Mouse (Mus musculus): ENCODE data around the gene Casp6. TPM values are rescaled to one million over a fixed set of nuclear protein-coding genes. Genes with fewer than 3 reads are reported as not detected.

Casp6 gene
- polyA plus RNA-seq, 1 experiment from 2014 or later = 53.3 TPM

GRCm38 (mm10) chr3:129885577-129885976, 15.6 kb upstream of the Casp6 start:
- no peak overlapping the region for H3K9ac ChIP-seq (ENCODE audit: low read depth, low read length)
- no peak overlapping the region for H3K27ac ChIP-seq (replicated peaks; ENCODE audit: low read depth, low read length)
- no peak overlapping the region for H3K4me3 ChIP-seq (ENCODE audit: low read depth, low read length)
- H3K27me3 ChIP-seq (replicated peaks; ENCODE audit: control insufficient read depth, insufficient read depth, low read length) = peaks cover 5% of the 10 kb centered on the region; the same call in 1 of the 2 replicates
- no peak for DNase-seq (ENCODE audit: low spot score)
- H3K4me1 ChIP-seq (ENCODE audit: control insufficient read depth, insufficient read depth, low read length) = no peaks in the 10 kb centered on the region
- no peaks in the 10 kb centered on the region for H3K36me3 ChIP-seq (ENCODE audit: control insufficient read depth, insufficient read depth, low read length)
- WGBS = 90% methylated on average over 9 of the region's 9 CpGs
- H3K9me3 ChIP-seq (ENCODE audit: control insufficient read depth, low read length) = no peaks in the 10 kb centered on the region
- no peak for ATAC-seq (ENCODE audit: low read depth)
- no peak overlapping the region for H3K4me2 ChIP-seq (ENCODE audit: low read depth, low read length)

DNA sequence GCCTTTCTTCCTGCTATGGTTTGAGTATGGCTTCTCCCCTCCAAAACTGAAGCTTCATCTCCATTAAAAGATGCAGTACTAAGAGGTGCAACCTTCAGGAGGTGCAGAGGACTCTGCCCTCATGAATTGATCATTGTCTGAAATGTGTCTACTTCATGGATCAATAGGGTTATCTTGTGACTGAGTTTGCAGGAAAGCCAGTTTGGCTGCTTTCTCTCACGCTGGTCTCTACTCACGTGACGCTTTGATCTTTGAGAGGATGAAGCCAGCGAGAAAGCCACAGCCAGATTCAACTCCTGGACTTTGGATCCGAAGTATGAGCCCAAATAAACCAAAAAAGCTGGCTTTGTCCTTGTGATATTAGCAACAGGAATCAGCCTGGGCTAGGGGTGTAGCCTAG, 14.8 kb upstream of the Casp6 start:
- no peak overlapping the region for H3K4me3 ChIP-seq (ENCODE audit: low read depth, low read length)
- no peaks in the 10 kb centered on the region for H3K4me1 ChIP-seq (ENCODE audit: control insufficient read depth, insufficient read depth, low read length)
- no peaks in the 10 kb centered on the region for H3K9me3 ChIP-seq (ENCODE audit: control insufficient read depth, low read length)
- peaks cover 6% of the 10 kb centered on the region; the same call in 1 of the 2 replicates for H3K36me3 ChIP-seq (ENCODE audit: control insufficient read depth, insufficient read depth, low read length)
- no peak overlapping the region for H3K9ac ChIP-seq (ENCODE audit: low read depth, low read length)
- H3K27ac ChIP-seq (replicated peaks; ENCODE audit: low read depth, low read length) = no peak overlapping the region
- DNase-seq (ENCODE audit: low spot score) (no peak), ATAC-seq (ENCODE audit: low read depth) (no peak)
- 65% methylated on average over 5 of the region's 5 CpGs for WGBS
- no peak overlapping the region for H3K4me2 ChIP-seq (ENCODE audit: low read depth, low read length)
- H3K27me3 ChIP-seq (replicated peaks; ENCODE audit: control insufficient read depth, insufficient read depth, low read length) = peaks cover under 1% of the 10 kb centered on the region; the same call in 1 of the 2 replicates

DNA sequence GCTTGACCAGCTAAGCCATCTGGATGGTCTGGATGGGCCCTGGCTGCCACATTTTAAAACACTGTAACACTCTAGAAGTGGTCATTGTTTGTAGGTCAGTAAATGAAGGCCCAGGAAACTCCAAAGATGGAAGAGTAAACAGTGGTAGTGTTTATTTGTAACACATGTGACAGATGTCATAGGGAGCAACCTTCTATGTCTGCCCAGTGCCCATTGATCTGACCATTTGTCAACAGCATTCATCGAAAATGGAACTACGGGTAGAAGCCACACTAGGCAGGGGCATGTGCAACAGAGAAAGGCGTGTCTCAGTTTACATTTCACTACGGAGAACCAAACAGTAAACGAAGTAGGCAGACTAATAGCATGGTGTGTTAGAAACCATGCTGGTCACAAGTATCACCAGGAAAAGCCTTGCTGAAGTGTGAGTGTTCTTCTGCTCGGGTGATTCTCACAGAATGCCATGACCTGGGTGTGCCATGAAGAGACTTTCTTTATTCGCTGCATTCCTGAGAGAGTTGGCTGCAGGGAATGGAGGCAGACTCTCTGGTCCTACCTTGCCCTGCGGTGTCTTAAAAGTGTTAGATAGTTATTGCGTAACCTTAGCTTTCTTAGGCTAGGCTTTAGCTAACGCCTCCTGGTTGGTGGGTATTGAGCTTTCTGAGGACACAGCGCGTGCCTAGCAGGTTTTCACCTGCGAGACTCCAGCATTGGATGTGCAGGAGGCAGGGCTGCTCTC, 13.3 kb upstream of the Casp6 start:
- no peak overlapping the region for H3K27ac ChIP-seq (replicated peaks; ENCODE audit: low read depth, low read length)
- WGBS = 79% methylated on average over 13 of the region's 13 CpGs
- H3K4me3 ChIP-seq (ENCODE audit: low read depth, low read length) = no peak overlapping the region
- ATAC-seq (ENCODE audit: low read depth) = no peak
- H3K36me3 ChIP-seq (ENCODE audit: control insufficient read depth, insufficient read depth, low read length) = peaks cover 6% of the 10 kb centered on the region; the same call in 1 of the 2 replicates
- no peak overlapping the region for H3K9ac ChIP-seq (ENCODE audit: low read depth, low read length)
- no peaks in the 10 kb centered on the region for H3K4me1 ChIP-seq (ENCODE audit: control insufficient read depth, insufficient read depth, low read length)
- no peaks in the 10 kb centered on the region for H3K27me3 ChIP-seq (replicated peaks; ENCODE audit: control insufficient read depth, insufficient read depth, low read length)
- no peak overlapping the region for H3K4me2 ChIP-seq (ENCODE audit: low read depth, low read length)
- peak; percentile 15 for DNase-seq (ENCODE audit: low spot score)
- H3K9me3 ChIP-seq (ENCODE audit: control insufficient read depth, low read length) = no peaks in the 10 kb centered on the region

GRCm38 (mm10) chr3:129892003-129892402, 9.2 kb upstream of the Casp6 start:
- no peak for DNase-seq (ENCODE audit: low spot score)
- peaks cover 6% of the 10 kb centered on the region; the same call in 1 of the 2 replicates for H3K36me3 ChIP-seq (ENCODE audit: control insufficient read depth, insufficient read depth, low read length)

DNA sequence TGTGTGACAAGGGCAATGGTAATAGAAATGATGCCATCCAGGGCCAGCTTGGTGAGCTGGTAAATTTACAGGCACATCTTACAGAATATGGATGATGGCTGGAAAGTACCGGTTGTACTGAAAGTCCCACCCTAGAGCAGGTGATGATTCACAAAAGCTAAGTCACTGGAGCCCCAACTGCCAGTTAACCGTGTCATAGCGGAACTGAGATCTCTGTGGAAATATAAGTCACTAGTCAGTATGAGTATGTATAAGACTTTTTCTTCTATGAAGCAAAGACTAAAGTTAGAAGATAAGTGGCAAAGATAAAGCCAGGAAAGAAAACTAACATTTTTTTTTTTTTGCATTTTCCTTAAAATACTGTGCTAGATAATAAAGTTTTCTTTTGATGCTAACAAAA, 8.1 kb upstream of the Casp6 start:
- Histone ChIP-seq H3K27ac (replicated peaks; ENCODE audit: low read depth, low read length) (no peak overlapping the region), H3K9ac (ENCODE audit: low read depth, low read length) (no peak overlapping the region), H3K4me3 (ENCODE audit: low read depth, low read length) (no peak overlapping the region), H3K27me3 (replicated peaks; ENCODE audit: control insufficient read depth, insufficient read depth, low read length) (no peaks in the 10 kb centered on the region), H3K4me2 (ENCODE audit: low read depth, low read length) (no peak overlapping the region), H3K36me3 (ENCODE audit: control insufficient read depth, insufficient read depth, low read length) (peaks cover 6% of the 10 kb centered on the region; the same call in 1 of the 2 replicates), H3K4me1 (ENCODE audit: control insufficient read depth, insufficient read depth, low read length) (no peaks in the 10 kb centered on the region), H3K9me3 (ENCODE audit: control insufficient read depth, low read length) (no peaks in the 10 kb centered on the region)
- 93% methylated on average over 3 of the region's 3 CpGs for WGBS
- ATAC-seq (ENCODE audit: low read depth) = no peak
- DNase-seq (ENCODE audit: low spot score) = no peak

More at GRCm38 (mm10) chr3:129892003-129892402, 9.2 kb upstream of the Casp6 start:
- Histone ChIP-seq H3K4me1 (ENCODE audit: control insufficient read depth, insufficient read depth, low read length) (no peaks in the 10 kb centered on the region), H3K4me3 (ENCODE audit: low read depth, low read length) (no peak overlapping the region), H3K27me3 (replicated peaks; ENCODE audit: control insufficient read depth, insufficient read depth, low read length) (no peaks in the 10 kb centered on the region), H3K9me3 (ENCODE audit: control insufficient read depth, low read length) (no peaks in the 10 kb centered on the region), H3K9ac (ENCODE audit: low read depth, low read length) (no peak overlapping the region), H3K27ac (replicated peaks; ENCODE audit: low read depth, low read length) (no peak overlapping the region), H3K4me2 (ENCODE audit: low read depth, low read length) (no peak overlapping the region)
- WGBS = 86% methylated on average over 5 of the region's 5 CpGs
- no peak for ATAC-seq (ENCODE audit: low read depth)

GRCm38 (mm10) chr3:129896591-129896990, 4.6 kb upstream of the Casp6 start:
- Histone ChIP-seq H3K4me2 (ENCODE audit: low read depth, low read length) (no peak overlapping the region), H3K9ac (ENCODE audit: low read depth, low read length) (no peak overlapping the region), H3K27me3 (replicated peaks; ENCODE audit: control insufficient read depth, insufficient read depth, low read length) (no peaks in the 10 kb centered on the region), H3K4me3 (ENCODE audit: low read depth, low read length) (no peak overlapping the region), H3K9me3 (ENCODE audit: control insufficient read depth, low read length) (no peaks in the 10 kb centered on the region), H3K4me1 (ENCODE audit: control insufficient read depth, insufficient read depth, low read length) (no peaks in the 10 kb centered on the region), H3K36me3 (ENCODE audit: control insufficient read depth, insufficient read depth, low read length) (no peaks in the 10 kb centered on the region), H3K27ac (replicated peaks; ENCODE audit: low read depth, low read length) (no peak overlapping the region)
- no peak for ATAC-seq (ENCODE audit: low read depth)
- WGBS = 52% methylated on average over 6 of the region's 6 CpGs
- DNase-seq (ENCODE audit: low spot score) = no peak

- WGBS = 72% methylated on average over 4 of the region's 4 CpGs
- H3K9ac ChIP-seq (ENCODE audit: low read depth, low read length) = no peak overlapping the region
- no peaks in the 10 kb centered on the region for H3K27me3 ChIP-seq (replicated peaks; ENCODE audit: control insufficient read depth, insufficient read depth, low read length)
- H3K4me2 ChIP-seq (ENCODE audit: low read depth, low read length) = no peak overlapping the region
- DNase-seq (ENCODE audit: low spot score) (no peak), ATAC-seq (ENCODE audit: low read depth) (no peak)
- H3K4me1 ChIP-seq (ENCODE audit: control insufficient read depth, insufficient read depth, low read length) = peaks cover 10% of the 10 kb centered on the region
- H3K9me3 ChIP-seq (ENCODE audit: control insufficient read depth, low read length) = no peaks in the 10 kb centered on the region
- H3K36me3 ChIP-seq (ENCODE audit: control insufficient read depth, insufficient read depth, low read length) = no peaks in the 10 kb centered on the region
- no peak overlapping the region for H3K4me3 ChIP-seq (ENCODE audit: low read depth, low read length)
- H3K27ac ChIP-seq (replicated peaks; ENCODE audit: low read depth, low read length) = no peak overlapping the region
These were observed 2.3 kb upstream of the Casp6 start for GRCm38 (mm10) chr3:129898886-129899285.

DNA sequence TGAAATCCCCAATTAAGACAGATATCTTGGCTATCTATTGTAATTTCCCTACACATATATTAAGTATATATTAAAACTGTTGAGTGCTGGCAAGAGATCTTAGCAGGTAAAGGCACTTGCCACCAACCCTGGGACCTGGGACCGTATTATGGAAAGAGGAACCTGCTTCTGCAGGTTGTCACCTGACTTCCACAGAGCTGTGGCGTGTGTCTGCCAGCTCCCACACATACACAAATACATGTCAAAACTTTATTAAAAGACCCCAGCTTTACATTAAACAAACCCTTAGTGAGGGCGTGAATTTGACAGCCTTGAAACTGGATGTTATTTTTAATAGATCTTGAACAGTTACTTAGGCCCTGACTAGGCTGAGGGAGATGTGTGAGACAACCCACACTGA, 2.1 kb downstream of the Casp6 start:
- H3K27me3 ChIP-seq (replicated peaks; ENCODE audit: control insufficient read depth, insufficient read depth, low read length) = no peaks in the 10 kb centered on the region
- no peak overlapping the region for H3K27ac ChIP-seq (replicated peaks; ENCODE audit: low read depth, low read length)
- H3K4me1 ChIP-seq (ENCODE audit: control insufficient read depth, insufficient read depth, low read length) = peaks cover 10% of the 10 kb centered on the region
- ATAC-seq (ENCODE audit: low read depth) (no peak), DNase-seq (ENCODE audit: low spot score) (no peak)
- H3K9me3 ChIP-seq (ENCODE audit: control insufficient read depth, low read length) = no peaks in the 10 kb centered on the region
- H3K36me3 ChIP-seq (ENCODE audit: control insufficient read depth, insufficient read depth, low read length) = peaks cover 6% of the 10 kb centered on the region; the same call in 1 of the 2 replicates
- no peak overlapping the region for H3K4me2 ChIP-seq (ENCODE audit: low read depth, low read length)
- no peak overlapping the region for H3K9ac ChIP-seq (ENCODE audit: low read depth, low read length)
- 87% methylated on average over 3 of the region's 3 CpGs for WGBS
- H3K4me3 ChIP-seq (ENCODE audit: low read depth, low read length) = no peak overlapping the region

- Histone ChIP-seq H3K4me2 (ENCODE audit: low read depth, low read length) (no peak overlapping the region), H3K4me3 (ENCODE audit: low read depth, low read length) (no peak overlapping the region), H3K9me3 (ENCODE audit: control insufficient read depth, low read length) (no peaks in the 10 kb centered on the region), H3K4me1 (ENCODE audit: control insufficient read depth, insufficient read depth, low read length) (peaks cover 10% of the 10 kb centered on the region), H3K27ac (replicated peaks; ENCODE audit: low read depth, low read length) (no peak overlapping the region), H3K27me3 (replicated peaks; ENCODE audit: control insufficient read depth, insufficient read depth, low read length) (no peaks in the 10 kb centered on the region), H3K36me3 (ENCODE audit: control insufficient read depth, insufficient read depth, low read length) (peaks cover 10% of the 10 kb centered on the region), H3K9ac (ENCODE audit: low read depth, low read length) (no peak overlapping the region)
- no peak for DNase-seq (ENCODE audit: low spot score)
- no peak for ATAC-seq (ENCODE audit: low read depth)
- WGBS = 88% methylated on average over 8 of the region's 8 CpGs
These were observed 2.6 kb downstream of the Casp6 start for GRCm38 (mm10) chr3:129903866-129904265.

Measured in embryonic facial prominence, embryonic 14.5 days (tissue).